Mouse (Mus musculus): ENCODE results near the gene Zfp983.

- TF ChIP-seq POLR2A (IDR thresholded peaks at IDR 0.05; ENCODE audit: extremely low read depth, insufficient read depth, low read length) (no peak), CTCF (IDR thresholded peaks at IDR 0.05; ENCODE audit: low read depth, low read length) (no peak)
These were observed 41.1 kb downstream of the Zfp983 start, which contains the start of gene Gm10226 for GRCm38 (mm10) chr17:21691560-21691959.

Data from liver, adult 2 months (tissue).